Mouse (Mus musculus) left cerebral cortex, adult 9 months (tissue): ENCODE results near the gene Gm38392.
"Not testable (repeated sequence)": the region's sequence is repeated elsewhere in the genome, so short reads cannot be mapped to it uniquely, and the experiment has no call there.

Experiments
- DNase-seq, 2 experiments: peaks; one replicate each; pipeline ENCODE4 v3.0.0; 2022; ENCODE audit warnings: low spot score in 2 of 2

The Gm38392 gene

GRCm38 (mm10) chr3:88287110-88287509 lies at the start of gene Gm38392:
TSS of gene Gm38392 (minus strand) at chr3:88287210.
- no peak for DNase-seq

- peak; percentile 90 to 96 for DNase-seq
These were observed 49.3 kb upstream of the Gm38392 start, which contains the start of the genes Tmem79 and Smg5 for GRCm38 (mm10) chr3:88336058-88337013. TSS of gene Tmem79 (minus strand) at chr3:88336148. TSS of gene Smg5 (plus strand) at chr3:88336260.

- DNase-seq, result no peak
These were observed 48.5 kb upstream of the Gm38392 start for GRCm38 (mm10) chr3:88335436-88336053.

- no peak for DNase-seq
These were observed 48.0 kb upstream of the Gm38392 start for GRCm38 (mm10) chr3:88334902-88335435.

GRCm38 (mm10) chr3:88334029-88334658 lies 47.1 kb upstream of the Gm38392 start:
- no peak for DNase-seq

- no peak for DNase-seq
These were observed 44.3 kb upstream of the Gm38392 start for GRCm38 (mm10) chr3:88331282-88331681.

GRCm38 (mm10) chr3:88328956-88329355 lies 41.9 kb upstream of the Gm38392 start:
- DNase-seq, result no peak

GRCm38 (mm10) chr3:88324951-88325405 lies 38.0 kb upstream of the Gm38392 start, which contains the start of gene Glmp:
TSS of gene Glmp (plus strand) at chr3:88325023.
- DNase-seq, result peak in 1 of 2 experiments; percentile 62

GRCm38 (mm10) chr3:88299172-88299571 lies 12.2 kb upstream of the Gm38392 start:
- DNase-seq, result no peak

- peak in 1 of 2 experiments; percentile 63 for DNase-seq
These were observed 10.4 kb upstream of the Gm38392 start for GRCm38 (mm10) chr3:88297321-88297851.

GRCm38 (mm10) chr3:88296561-88297318 lies 9.7 kb upstream of the Gm38392 start, which contains the start of the genes Tsacc and Cct3:
TSS of gene Tsacc (minus strand) at chr3:88296999.
TSS of gene Cct3 (plus strand) at chr3:88297116.
- peak; percentile 97 to 99 for DNase-seq

GRCm38 (mm10) chr3:88296110-88296560 lies 9.1 kb upstream of the Gm38392 start:
- DNase-seq, result peak in 1 of 2 experiments; percentile 16

GRCm38 (mm10) chr3:88295272-88295671 lies 8.3 kb upstream of the Gm38392 start:
- not testable (repeated sequence) for DNase-seq

GRCm38 (mm10) chr3:88291970-88292369 lies 5.0 kb upstream of the Gm38392 start:
- DNase-seq, result no peak

GRCm38 (mm10) chr3:88288133-88288713 lies 1.2 kb upstream of the Gm38392 start:
- DNase-seq, result not testable (repeated sequence)

GRCm38 (mm10) chr3:88285565-88285895 lies 1.5 kb downstream of the Gm38392 start:
- DNase-seq, result not testable (repeated sequence)

- not testable (repeated sequence) for DNase-seq
These were observed 2.0 kb downstream of the Gm38392 start for GRCm38 (mm10) chr3:88284815-88285564.

GRCm38 (mm10) chr3:88281141-88281916 lies 5.7 kb downstream of the Gm38392 start:
- DNase-seq, result not testable (repeated sequence)

- no peak for DNase-seq
These were observed 7.0 kb downstream of the Gm38392 start for GRCm38 (mm10) chr3:88280035-88280434.
